Mouse (Mus musculus) hindbrain, embryonic 12.5 days (tissue): Measurements from ENCODE around the gene Scn4a. TPM values are rescaled to one million over a fixed set of nuclear protein-coding genes. Genes with fewer than 3 reads are reported as not detected.
"Not testable (repeated sequence)": the region's sequence is repeated elsewhere in the genome, so short reads cannot be mapped to it uniquely, and the experiment has no call there.

Source experiments
- ATAC-seq: fragments of 200-750 bp; cut with Nextera tagmentation; 2 replicates; pipeline ENCODE4 v1.8.0; 2017; ENCODE audit warnings: moderate TSS enrichment; ENCODE audit not compliant: low FRiP score
- H3K27ac ChIP-seq: fragments of 300-500 bp; sonication (generic); 2 replicates; pipeline ENCODE4 v1.5.1; 2016; ENCODE audit warnings: mild to moderate bottlenecking
- H3K27me3 ChIP-seq: fragments of 300-500 bp; sonication (generic); 2 replicates; pipeline ENCODE4 v1.6.1; 2016; ENCODE audit warnings: mild to moderate bottlenecking
- H3K36me3 ChIP-seq: fragments of 300-500 bp; sonication (generic); 2 replicates; pipeline ENCODE4 v1.6.1; 2016; ENCODE audit warnings: mild to moderate bottlenecking
- H3K4me1 ChIP-seq: fragments of 300-500 bp; sonication (generic); 2 replicates; pipeline ENCODE4 v1.6.1; 2016
- H3K4me2 ChIP-seq: fragments of 300-500 bp; sonication (generic); replicated peaks from 2 replicates; pipeline ENCODE4 v1.6.1; 2016; ENCODE audit warnings: mild to moderate bottlenecking
- H3K4me3 ChIP-seq: fragments of 300-500 bp; sonication (generic); 2 replicates; pipeline ENCODE4 v1.5.1; 2016; ENCODE audit warnings: mild to moderate bottlenecking
- H3K9ac ChIP-seq: fragments of 300-500 bp; sonication (generic); 2 replicates; pipeline ENCODE4 v1.6.1; 2016; ENCODE audit warnings: mild to moderate bottlenecking, moderate library complexity
- H3K9me3 ChIP-seq: fragments of 300-500 bp; sonication (generic); replicated peaks from 2 replicates; pipeline ENCODE4 v1.6.1; 2016; ENCODE audit warnings: mild to moderate bottlenecking
- WGBS: fragments of 180-500 bp; shearing (Covaris S2); methylation state at CpG from one replicate; pipeline ENCODE4 v1.1.7; 2016; 5-methylcytosine and 5-hydroxymethylcytosine counted together
- polyA plus RNA-seq: library from polyadenylated mRNA; unstranded; fragments of >200 nt; fragmentation: Nextera tagmentation; extraction: Ambion mirVana; gene quantifications from 2 replicates; pipeline ENCODE4 v1.2.1, GENCODE M21; 2016

The Scn4a gene
- polyA plus RNA-seq = 0.04 TPM in 1 of 2 replicates, not detected in the other

DNA sequence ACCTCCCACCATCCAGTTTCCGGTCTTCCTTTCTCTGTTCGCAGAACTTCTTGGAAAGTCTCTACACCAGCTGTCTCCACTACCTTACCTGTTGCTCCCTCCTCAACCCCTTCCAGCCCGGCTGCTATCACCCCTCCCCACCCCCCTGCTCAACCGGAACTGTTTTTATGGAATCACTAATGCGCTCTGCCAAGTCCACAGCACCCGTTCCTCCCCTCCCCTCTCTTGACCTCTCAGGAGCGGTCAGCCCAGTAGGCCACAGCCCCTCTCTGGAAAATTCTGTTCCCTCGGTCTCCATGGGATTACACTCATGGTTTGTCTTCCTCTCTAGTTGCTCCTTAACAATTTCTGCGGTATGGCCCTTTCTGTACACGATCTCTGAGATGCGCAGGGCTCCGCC, at the start of gene Scn4a:
TSS of gene Scn4a (minus strand) at position 101 of the 400 bp plus-strand sequence.
- H3K36me3 ChIP-seq = no peaks in the 10 kb centered on the region
- no peak within 1 kb of the TSS for H3K4me2 ChIP-seq
- no peak for ATAC-seq
- 87% methylated on average over 12 of the region's 12 CpGs for WGBS
- no peak within 1 kb of the TSS for H3K4me3 ChIP-seq
- H3K4me1 ChIP-seq = peaks cover 4% of the 10 kb centered on the region; the same call in 1 of the 2 replicates
- no peak within 1 kb of the TSS for H3K27ac ChIP-seq
- H3K9ac ChIP-seq = no peak within 1 kb of the TSS
- H3K9me3 ChIP-seq = no peaks in the 10 kb centered on the region
- no peaks in the 10 kb centered on the region for H3K27me3 ChIP-seq

DNA sequence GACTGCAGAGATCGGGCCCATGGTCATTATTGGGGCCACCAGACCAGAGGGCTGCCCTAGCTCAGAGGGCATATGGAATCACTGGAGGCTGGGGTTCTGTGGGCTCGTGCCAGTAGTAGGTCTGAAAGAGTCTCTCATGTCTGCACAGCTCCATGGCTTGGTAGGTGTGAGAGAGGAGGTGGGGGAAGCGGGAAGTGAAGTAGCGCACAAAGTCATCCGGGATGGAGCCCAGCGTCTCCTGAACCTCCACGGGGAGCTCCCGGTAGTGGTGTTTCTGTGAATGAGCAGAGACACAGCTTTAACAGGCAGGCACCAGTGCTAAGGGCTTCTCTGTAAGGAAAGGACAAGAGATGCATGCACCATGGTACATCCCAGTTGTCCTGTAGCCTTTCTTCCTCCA, 45.4 kb upstream of the Scn4a start:
- H3K9ac ChIP-seq = no peak overlapping the region
- H3K4me2 ChIP-seq = no peak overlapping the region
- H3K4me1 ChIP-seq = no peaks in the 10 kb centered on the region
- H3K36me3 ChIP-seq = peaks cover 34% of the 10 kb centered on the region
- ATAC-seq = no peak
- H3K27me3 ChIP-seq = no peaks in the 10 kb centered on the region
- no peaks in the 10 kb centered on the region for H3K9me3 ChIP-seq
- no peak overlapping the region for H3K27ac ChIP-seq
- no peak overlapping the region for H3K4me3 ChIP-seq
- 93% methylated on average over 8 of the region's 8 CpGs for WGBS

DNA sequence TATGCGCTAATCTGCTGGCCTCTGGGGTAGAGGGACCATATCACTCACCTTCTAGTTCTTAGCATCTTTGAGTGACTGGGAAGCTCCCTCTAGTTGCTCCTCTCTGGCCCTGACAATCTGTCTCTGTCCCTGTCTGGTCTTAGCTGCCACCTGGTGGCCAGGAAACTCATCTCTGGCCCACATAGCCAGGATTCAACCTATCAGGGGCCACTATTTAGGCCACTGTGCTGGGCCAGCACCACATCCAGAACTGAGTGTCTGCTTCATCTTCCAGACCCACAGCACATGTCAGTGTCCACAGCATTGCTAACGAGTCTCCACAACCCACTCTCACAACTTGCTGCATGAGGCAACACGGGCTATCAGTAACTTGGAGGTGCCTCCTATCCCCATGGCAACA, 44.6 kb upstream of the Scn4a start:
- 85% methylated on average over 3 of the region's 3 CpGs for WGBS
- Histone ChIP-seq H3K9ac (no peak overlapping the region), H3K36me3 (peaks cover 27% of the 10 kb centered on the region), H3K27me3 (no peaks in the 10 kb centered on the region), H3K4me3 (no peak overlapping the region), H3K4me2 (no peak overlapping the region), H3K9me3 (no peaks in the 10 kb centered on the region), H3K27ac (no peak overlapping the region), H3K4me1 (no peaks in the 10 kb centered on the region)
- no peak for ATAC-seq

DNA sequence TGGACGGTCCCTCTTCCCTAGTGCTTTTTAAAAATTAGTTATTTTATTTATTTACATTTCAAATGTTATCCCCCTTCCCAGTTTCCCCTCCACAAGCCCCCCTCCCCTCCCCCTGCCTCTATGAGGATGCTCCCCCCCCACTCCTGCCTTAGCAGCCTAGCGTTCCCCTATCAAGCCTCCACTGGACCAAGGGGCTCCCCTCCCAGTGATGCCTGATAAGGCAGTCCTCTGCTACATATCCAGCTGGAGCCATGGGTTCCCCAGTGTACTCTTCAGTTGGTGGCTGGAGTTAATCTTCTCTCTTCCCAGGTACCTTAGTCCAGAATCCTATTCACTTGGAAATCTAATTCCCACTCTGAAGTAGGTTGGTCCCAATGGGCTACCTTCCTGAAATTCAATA, 41.0 kb upstream of the Scn4a start:
- H3K9me3 ChIP-seq, H3K4me2 ChIP-seq, H3K4me1 ChIP-seq, H3K9ac ChIP-seq, H3K27ac ChIP-seq, H3K27me3 ChIP-seq, H3K4me3 ChIP-seq, ATAC-seq: not testable (repeated sequence)
- peaks cover 16% of the 10 kb centered on the region for H3K36me3 ChIP-seq
- 91% methylated on average over 2 of the region's 2 CpGs for WGBS

DNA sequence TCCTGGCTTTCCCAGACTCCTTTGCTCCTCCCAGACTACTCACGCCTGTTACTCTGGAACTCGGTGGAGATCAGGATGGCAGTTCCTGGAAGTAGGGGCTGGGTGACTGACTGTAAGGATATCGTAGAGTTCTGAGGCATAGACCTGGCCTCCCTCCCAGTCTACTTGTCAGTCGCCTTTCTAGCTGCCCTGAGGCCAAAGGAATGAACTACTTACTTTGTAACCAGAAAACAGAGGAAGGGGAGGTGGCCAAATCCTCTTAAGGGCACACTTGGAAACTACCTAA, 40.2 kb upstream of the Scn4a start:
- peaks cover 8% of the 10 kb centered on the region for H3K36me3 ChIP-seq
- no peak for ATAC-seq
- H3K4me3 ChIP-seq = no peak overlapping the region
- 69% methylated on average over 4 of the region's 4 CpGs for WGBS
- H3K9me3 ChIP-seq = no peaks in the 10 kb centered on the region
- no peaks in the 10 kb centered on the region for H3K27me3 ChIP-seq
- no peaks in the 10 kb centered on the region for H3K4me1 ChIP-seq
- no peak overlapping the region for H3K9ac ChIP-seq
- H3K27ac ChIP-seq = no peak overlapping the region
- no peak overlapping the region for H3K4me2 ChIP-seq

DNA sequence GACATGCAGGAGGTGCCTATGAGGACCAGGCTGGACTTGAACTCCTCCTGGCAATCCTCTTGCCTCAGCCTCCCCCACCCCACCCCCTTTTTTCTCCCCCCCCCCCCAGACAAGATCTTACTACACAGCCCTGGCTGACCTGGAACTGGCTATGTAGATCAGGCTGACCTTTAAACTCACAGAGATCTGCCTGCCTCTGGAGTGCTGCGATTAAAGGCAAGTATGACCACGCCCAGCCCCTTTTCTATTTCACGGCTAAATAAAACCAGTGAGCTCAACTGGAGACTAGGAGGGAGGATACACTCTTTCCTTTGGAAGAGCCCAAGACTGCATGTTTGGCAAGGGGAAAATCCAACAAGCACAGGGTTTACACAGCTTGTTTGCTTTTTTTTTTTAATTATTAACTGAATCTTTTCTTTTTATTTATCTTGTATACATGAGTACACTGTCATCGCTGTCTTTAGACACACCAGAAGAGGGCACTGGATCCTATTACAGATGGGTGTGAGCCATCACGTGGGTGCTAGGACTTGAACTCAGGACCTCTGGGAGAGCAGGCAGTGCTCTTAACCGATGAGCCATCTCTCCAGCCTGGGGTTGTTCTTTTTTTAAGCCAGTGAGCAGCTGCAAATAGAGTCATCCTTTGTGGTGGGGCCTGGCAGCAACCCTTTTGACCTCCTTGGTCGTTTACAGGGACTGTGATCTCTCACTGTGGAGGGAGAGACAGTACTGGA, 39.7 kb upstream of the Scn4a start:
- Histone ChIP-seq H3K27ac (no peak overlapping the region), H3K4me2 (no peak overlapping the region), H3K9me3 (no peaks in the 10 kb centered on the region), H3K4me1 (no peaks in the 10 kb centered on the region), H3K9ac (no peak overlapping the region), H3K27me3 (no peaks in the 10 kb centered on the region), H3K4me3 (no peak overlapping the region), H3K36me3 (0 out of 2 replicates have a peak, but pooled peaks cover 3% of the 10 kb centered on the region)
- WGBS = 72% methylated on average over 7 of the region's 7 CpGs
- no peak for ATAC-seq

DNA sequence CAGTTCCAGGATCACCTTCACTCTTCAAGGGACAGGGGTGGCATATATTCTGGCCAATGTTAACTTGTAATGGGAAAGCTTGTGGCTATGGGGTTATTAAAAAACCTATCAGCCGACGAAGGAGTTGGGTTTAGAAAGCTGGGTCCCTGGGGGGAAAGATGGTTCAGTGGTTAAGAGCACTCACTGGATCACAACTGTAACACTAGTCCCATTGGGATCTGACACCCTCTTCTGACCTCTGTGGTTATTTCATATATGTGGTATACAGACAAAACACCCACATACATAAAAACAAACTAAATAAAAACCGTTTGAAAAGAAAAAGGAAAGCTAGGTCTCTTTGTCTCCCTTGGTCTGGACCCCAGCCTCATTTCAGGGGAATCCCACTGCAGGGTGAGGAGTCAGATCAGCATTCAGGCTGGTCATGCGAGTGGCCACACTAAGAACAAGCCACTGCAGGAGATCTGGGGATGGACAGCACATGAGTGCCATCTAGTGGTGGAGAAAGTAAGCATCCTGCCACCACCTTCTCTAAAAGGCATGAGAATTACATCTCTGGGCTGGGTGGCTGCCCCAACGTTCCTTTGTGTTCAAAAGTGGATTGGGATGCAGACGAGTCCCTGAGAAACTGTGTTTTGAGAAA, 38.6 kb upstream of the Scn4a start:
- no peaks in the 10 kb centered on the region for H3K9me3 ChIP-seq
- no peak overlapping the region for H3K4me2 ChIP-seq
- H3K27me3 ChIP-seq = no peaks in the 10 kb centered on the region
- no peak for ATAC-seq
- H3K27ac ChIP-seq = no peak overlapping the region
- H3K36me3 ChIP-seq = no peaks in the 10 kb centered on the region
- H3K9ac ChIP-seq = no peak overlapping the region
- no peak overlapping the region for H3K4me3 ChIP-seq
- WGBS = 32% methylated on average over 6 of the region's 6 CpGs
- H3K4me1 ChIP-seq = no peaks in the 10 kb centered on the region

DNA sequence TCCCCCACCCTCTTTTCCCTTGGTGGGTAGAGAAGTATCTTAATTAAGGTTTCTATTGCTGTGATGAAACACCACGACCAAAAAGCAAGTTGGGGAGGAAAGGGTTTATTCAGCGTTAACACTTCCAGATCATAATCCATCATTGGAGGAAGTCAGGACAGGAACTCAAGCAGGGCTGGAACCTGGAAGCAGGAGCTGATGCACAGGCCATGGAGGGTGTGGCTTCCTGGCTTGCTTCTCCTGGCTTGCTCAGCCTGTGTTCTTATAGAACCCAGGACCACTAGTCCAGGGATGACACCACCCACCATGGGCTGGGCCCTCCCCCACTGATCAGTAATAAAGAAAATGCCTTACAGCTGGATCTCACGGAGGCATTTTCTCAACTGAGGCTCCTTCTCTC, 37.7 kb upstream of the Scn4a start:
- no peak for ATAC-seq
- Histone ChIP-seq H3K27me3 (no peaks in the 10 kb centered on the region), H3K27ac (no peak overlapping the region), H3K4me2 (no peak overlapping the region), H3K36me3 (no peaks in the 10 kb centered on the region), H3K4me3 (no peak overlapping the region), H3K9me3 (no peaks in the 10 kb centered on the region), H3K9ac (no peak overlapping the region), H3K4me1 (no peaks in the 10 kb centered on the region)
- 80% methylated on average over 3 of the region's 3 CpGs for WGBS

DNA sequence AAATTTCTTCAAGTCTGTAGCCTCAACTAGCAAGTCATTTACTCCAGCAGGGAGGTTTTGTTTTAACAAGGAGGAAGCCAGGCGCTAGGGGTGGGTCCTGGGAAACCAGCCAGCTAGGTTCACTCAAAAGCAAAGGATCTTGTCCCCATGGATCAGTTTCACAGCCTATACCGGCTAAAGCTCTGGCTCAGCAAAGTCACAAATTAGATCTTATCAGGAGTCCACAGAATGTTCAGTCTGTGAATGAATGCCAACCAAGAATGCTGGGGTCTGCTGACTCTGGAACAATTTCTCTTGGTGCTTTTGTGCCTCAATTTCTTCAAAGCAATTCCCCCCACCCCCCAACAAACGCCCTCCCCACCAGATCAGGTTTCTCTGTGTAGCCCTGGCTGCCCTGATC, 36.5 kb upstream of the Scn4a start:
- no peaks in the 10 kb centered on the region for H3K4me1 ChIP-seq

DNA sequence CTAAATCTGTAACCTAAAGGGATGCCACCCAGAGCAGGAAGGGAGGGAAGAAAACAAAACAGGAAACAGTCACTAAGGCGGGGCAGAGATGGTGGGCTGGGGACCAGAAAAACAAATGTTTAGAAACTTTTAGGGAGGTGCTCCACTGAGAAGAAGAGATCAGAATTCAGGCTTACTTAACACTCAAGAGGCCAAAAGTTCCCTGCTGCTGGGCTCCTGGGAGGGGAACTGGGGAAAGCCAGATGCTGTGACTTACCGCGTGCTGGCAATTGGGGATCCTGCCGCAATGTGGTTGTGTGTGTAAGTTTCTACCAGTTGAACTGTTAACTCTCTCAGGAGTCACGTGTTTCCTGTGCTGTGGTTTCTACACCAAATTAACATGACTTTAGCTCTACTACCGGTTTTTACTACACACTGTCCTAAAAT, 34.7 kb upstream of the Scn4a start, which contains the start of gene Icam2:
TSS of gene Icam2 (minus strand) at position 285 of the 426 bp plus-strand sequence.
- 73% methylated on average over 6 of the region's 6 CpGs for WGBS
- H3K36me3 ChIP-seq = no peaks in the 10 kb centered on the region
- no peak for ATAC-seq

More for the DNA sequence above, 36.5 kb upstream of the Scn4a start:
- Histone ChIP-seq H3K27me3 (no peaks in the 10 kb centered on the region), H3K27ac (no peak overlapping the region), H3K4me3 (no peak overlapping the region), H3K36me3 (no peaks in the 10 kb centered on the region), H3K9ac (no peak overlapping the region), H3K4me2 (no peak overlapping the region), H3K9me3 (no peaks in the 10 kb centered on the region)
- no peak for ATAC-seq
- 29% methylated on average over 3 of the region's 3 CpGs for WGBS

DNA sequence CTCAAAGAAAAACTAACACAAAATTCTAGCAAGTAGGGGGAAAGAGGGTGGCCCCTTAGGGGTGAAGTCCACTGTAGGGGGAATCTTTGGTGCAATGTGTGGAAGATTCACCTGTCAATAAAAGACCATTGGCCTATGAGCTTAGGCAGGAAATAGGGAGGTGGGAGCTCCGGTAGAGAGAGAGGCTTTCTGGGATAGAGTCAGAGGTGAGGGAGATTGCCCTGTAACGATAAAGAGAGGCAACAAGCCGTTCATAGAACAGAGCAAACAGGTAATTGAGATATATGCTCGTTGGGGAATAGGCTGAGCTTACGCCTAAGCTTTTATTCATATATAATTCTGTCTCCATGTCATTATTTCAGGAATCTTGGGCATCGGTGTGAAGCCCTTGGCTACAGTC, 33.9 kb upstream of the Scn4a start:
- no peak for ATAC-seq
- Histone ChIP-seq H3K9ac (no peak overlapping the region), H3K4me1 (no peaks in the 10 kb centered on the region), H3K36me3 (no peaks in the 10 kb centered on the region), H3K9me3 (no peaks in the 10 kb centered on the region), H3K27me3 (no peaks in the 10 kb centered on the region), H3K4me2 (no peak overlapping the region), H3K27ac (no peak overlapping the region), H3K4me3 (no peak overlapping the region)
- 87% methylated on average over 6 of the region's 6 CpGs for WGBS

More for the DNA sequence above, 34.7 kb upstream of the Scn4a start, which contains the start of gene Icam2:
- no peaks in the 10 kb centered on the region for H3K9me3 ChIP-seq
- H3K4me2 ChIP-seq = no peak within 1 kb of the TSS
- H3K27me3 ChIP-seq = no peaks in the 10 kb centered on the region
- H3K4me1 ChIP-seq = no peaks in the 10 kb centered on the region
- no peak within 1 kb of the TSS for H3K9ac ChIP-seq
- no peak within 1 kb of the TSS for H3K4me3 ChIP-seq
- H3K27ac ChIP-seq = no peak within 1 kb of the TSS

DNA sequence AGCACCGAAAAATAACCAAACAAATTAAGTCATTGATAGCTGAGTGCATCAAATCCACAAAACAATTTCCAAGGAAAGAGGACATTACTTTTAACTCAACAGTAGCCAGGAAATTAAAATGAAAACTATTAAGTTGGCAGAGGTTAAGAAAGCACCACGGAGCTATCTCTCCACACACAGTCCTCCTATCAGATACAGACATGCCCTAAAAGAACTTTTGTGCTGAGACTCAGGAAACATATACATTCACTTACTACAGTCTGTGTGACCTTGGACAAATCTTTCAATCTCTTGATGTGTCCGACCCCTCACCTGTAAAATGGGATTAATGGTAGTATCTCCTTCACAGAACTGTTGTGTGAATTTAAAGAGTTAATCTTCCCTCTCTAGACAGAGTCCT, 33.3 kb upstream of the Scn4a start:
- no peak for ATAC-seq
- 91% methylated on average over 3 of the region's 3 CpGs for WGBS

More for the DNA sequence above, 33.3 kb upstream of the Scn4a start:
- no peak overlapping the region for H3K27ac ChIP-seq
- no peaks in the 10 kb centered on the region for H3K4me1 ChIP-seq
- H3K9me3 ChIP-seq = no peaks in the 10 kb centered on the region
- H3K36me3 ChIP-seq = no peaks in the 10 kb centered on the region
- H3K4me2 ChIP-seq = no peak overlapping the region
- H3K4me3 ChIP-seq = no peak overlapping the region
- no peaks in the 10 kb centered on the region for H3K27me3 ChIP-seq
- H3K9ac ChIP-seq = no peak overlapping the region
